Mouse (Mus musculus) urinary bladder, postnatal 14 days (tissue): ENCODE data around the gene Tlr12.
"Not testable (repeated sequence)": the region's sequence is repeated elsewhere in the genome, so short reads cannot be mapped to it uniquely, and the experiment has no call there.

Source experiments
- DNase-seq: peaks from one replicate; pipeline ENCODE4 v3.0.0; 2021; ENCODE audit warnings: low spot score

The Tlr12 gene

DNA sequence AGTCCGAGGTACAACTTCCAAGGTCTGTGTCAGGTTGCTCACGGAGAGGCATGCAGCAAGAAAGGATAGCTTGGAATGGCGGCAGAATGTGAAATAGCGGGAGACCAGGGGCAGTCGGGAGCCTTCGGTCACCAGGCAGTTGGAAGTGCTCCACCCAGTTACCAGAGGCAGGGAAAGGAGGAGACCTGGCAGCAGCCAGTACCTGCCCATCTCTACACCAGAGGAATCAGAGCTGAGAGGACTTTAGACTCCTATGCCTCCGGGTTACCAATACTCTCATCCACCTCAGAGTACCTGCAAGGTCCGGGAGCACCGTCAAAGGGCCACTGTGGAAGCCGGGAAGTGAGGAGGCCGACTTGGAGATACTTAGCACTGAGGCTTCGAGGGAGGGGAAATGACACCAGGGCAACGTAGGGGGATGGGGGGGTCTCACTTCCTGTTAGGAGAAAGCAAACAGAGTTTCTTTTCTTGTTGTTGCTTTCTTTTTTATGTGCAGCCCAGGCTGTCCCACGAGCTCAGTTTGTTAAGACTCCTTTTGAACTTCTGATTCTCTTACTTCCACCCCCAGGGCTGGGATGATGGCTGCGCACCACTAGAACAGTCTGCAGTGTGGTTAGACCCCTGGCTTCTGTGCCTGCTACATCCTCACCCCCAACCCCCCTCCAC, at the start of gene Tlr12:
TSS of gene Tlr12 (minus strand) at position 374 of the 666 bp plus-strand sequence.
- no peak for DNase-seq

DNA sequence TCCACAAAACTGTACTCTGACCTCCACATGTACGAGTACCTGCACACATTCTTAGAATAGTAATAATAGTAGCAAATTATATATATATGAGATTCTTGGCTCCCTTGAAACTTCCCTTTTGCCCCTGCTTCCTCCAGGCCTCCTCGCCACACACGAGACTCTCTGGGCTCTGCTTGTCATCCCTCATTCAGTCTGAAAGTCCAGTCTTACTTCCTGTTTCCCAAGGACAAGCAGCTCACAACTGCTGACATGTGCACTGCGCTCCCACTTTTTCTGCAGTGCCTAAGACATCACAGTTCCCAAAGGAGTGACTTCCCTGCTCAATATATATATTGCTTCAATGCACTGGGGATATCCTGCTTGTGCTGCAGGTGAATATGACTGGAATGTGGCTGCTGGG, 48.8 kb upstream of the Tlr12 start:
- DNase-seq = not testable (repeated sequence)

DNA sequence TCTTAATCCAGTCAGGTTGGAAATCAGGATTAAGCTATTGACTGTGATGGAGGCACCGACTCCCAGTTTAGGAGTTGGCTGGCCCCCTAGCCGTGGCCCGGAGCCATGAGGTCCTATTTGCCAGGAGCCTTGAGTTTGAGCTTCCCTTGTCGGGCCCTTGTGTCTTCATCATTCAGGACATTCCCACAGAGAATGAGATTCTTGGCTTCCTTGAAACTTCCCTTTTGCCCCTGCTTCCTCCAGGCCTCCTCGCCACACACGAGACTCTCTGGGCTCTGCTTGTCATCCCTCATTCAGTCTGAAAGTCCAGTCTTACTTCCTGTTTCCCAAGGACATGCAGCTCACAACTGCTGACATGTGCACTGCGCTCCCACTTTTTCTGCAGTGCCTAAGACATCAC, 47.9 kb upstream of the Tlr12 start:
- not testable (repeated sequence) for DNase-seq

DNA sequence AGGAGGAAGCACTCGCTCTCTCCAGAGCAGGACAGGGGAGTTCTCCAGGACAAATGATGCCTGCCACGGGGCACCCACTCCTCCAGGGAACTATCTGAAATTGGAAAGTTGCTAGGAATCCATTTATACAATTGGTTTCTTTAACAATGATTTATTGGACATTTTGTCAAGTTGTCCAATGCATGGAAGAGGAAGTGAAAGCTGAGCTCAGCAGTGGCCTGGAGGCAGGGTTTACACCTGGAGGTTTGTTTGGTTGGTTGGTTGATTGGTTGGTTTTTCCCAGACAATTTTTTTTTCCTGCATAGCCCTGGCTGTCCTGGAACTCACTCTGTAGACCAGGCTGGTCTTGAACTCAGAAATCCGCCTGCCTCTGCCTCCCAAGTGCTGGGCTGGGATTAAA, 45.6 kb upstream of the Tlr12 start:
- DNase-seq = no peak

DNA sequence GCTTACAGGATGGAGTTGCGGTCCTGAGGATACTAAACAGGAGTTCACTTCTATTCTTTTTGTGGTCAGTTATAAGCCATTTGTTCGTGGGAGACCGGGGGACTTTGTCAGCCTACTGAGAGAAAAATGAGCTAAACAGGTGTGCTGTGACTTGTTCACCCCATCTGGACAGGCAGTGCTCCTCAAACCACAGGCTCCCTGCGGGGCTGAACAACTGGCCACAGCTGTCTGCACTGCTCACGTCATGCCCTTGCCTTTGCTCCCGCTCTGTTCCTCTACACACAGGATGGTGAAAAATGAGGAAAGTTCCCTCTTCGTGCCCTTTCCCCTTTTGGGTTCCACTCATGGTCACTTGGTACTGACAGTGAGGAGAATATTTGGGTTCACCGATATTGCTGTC, 42.6 kb upstream of the Tlr12 start:
- DNase-seq = no peak

DNA sequence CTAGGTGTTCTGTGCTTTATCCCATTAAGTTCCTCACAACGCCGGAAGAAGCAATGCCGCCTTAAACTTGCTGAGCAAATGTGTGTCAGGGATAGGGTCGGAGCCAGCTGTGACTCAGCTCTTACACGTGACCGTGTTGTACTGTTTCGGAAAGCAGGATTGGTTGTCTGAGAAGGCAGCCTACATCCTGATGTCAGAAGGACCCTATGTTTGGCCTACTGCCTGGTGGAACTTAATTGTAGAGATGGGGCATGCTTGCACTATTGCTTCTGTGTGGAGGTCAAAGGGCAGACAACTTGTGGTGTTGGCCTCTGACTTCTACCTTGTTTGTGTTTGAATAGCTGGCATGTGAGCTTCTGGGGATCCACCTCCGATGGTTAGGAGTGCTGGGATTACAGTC, 41.8 kb upstream of the Tlr12 start:
- DNase-seq = no peak

DNA sequence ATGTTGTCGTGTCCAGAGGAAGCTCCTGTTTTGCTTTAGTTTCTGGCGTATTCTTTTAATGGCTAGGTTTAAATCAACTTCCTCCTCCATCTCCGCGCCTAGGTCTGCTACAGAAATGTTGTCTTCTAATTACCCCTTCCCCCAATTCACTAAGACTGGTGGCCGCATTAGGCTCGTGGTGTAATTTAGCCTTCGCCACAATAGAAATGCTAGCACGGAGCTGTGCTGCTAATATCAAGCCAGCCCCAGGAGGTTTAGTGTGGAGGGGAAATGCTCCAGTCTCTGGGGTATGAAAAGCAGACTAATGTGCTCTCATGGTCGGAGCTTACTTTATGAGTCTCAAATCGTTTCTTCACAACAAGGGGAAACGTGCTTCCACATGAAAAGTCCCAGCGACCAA, 37.0 kb upstream of the Tlr12 start:
- DNase-seq = no peak

DNA sequence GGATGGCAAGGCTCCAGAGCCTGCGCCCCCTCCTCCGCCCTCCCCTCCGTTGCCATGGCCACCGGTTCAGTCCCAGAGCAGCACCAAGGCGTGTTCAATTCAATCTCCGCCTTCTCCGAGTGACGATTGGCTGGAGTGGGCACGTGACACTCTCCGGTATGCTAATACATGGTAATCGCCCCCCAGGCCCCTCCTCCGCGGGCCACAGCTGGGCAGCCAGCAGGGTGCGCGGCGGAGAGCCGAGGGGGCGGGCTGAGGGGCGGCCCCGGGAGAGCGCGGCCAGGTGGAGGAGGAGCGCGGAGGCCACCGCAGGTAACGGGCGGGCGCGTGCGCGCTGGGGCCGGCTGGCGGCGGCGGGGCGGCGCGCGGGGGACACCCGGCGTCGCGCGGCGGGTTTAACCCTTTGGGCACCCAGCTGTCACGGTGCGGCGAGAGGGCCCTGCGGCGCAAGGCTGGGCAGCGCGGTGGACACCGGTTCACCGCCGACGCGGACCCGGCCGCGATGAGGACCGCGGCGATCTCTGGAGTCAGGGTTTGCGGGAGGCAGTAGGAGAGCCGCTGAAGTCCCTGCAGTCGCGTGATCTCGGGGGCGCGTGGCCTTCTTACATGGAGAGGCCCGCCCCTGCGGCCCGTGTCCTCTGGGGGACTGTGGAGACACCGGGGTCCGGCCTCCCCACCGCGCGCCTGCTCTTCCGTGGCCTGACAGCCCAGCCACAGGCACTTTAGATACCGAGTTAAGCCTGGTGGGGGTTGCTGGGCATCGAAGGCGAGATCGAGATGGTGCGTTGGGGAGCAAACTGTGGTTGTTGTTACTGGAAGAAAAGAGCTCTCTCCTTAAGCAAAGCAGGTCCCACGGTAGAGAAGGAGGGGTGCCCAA, 36.3 kb upstream of the Tlr12 start, which contains the start of gene Phc2:
TSS of gene Phc2 (plus strand) at position 198 of the 877 bp plus-strand sequence.
- peak; percentile 94 for DNase-seq

DNA sequence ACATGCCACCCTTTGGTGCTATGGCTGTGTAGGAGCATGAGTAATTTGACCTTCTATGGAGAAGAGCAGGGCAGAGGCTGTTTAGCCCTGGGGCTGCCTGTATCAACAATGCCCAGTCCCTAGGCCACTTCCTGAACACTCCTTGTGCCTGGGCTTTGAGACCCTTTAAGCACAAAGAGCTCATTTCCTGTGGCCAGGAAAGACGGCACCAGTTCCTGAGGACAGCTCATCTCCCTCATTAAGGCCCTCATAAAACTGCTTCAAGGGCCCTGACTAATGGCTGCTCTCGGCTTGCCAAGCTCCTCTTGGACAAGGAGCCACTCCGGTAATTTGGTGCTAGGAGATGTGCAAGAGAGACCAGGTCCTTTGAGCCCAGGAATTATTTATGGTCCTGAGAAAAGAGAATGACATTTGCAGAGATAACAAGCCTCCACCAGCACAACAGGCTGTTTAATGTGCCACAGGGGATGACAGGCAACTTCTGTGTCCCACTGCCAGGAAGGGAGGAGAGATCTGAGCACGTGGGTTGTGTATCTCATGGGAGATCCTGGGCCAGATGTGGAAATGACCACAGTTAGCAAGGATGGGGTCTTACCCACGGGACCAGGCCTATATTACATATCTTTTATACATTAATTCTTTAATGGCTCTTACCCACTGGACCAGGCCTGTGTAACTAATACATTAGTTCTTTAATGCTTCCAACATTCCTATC, 34.3 kb upstream of the Tlr12 start:
- no peak for DNase-seq

DNA sequence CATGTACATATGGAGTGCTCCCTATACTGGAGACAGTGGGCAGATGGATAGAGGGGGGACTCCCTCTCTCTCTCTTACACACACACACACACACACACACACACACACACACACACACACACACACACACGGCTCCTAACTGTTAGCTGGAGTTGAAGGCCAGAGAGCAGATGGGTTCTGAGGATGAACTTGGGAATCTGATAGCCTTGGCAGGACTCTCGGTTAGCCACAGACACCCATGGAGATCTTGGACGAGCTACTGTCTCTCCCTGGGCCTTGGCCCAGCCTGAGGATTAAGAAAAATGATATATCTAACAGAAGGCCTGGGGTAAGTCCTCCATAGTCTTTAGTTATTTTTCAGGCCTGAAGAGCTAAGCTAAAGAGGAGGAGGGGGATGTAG, 33.1 kb upstream of the Tlr12 start:
- no peak for DNase-seq

DNA sequence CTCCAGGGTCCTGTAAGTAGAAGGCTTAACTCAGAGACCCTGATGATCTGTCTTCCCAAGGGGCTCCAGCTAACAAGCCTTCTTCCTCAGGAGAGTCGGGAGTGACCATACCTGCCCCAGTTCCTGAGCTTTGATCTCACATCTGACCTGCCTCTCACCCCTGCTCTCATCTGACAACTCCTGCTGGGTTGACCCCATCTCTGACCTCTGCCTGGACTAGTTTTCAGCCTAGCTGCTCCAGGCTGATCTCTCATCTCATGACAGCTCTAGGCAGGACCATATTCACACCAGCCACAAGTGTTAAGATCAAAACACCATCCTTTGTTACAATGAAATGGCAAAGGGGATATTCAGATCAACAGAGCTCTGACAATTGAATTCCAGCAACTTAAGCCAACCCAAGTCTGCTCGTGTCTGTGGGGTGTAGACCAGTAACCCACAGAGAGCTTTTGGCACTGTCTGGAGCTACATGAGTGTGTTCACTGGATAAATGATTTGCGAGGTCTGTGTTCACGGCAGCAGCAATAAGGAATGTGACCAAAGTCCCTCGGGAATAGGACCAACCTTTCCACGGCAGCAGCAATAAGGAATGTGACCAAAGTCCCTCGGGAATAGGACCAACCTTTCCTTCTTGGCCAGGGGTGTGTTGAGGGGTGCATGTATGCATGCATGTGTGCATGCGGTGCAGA, 30.3 kb upstream of the Tlr12 start:
- no peak for DNase-seq

DNA sequence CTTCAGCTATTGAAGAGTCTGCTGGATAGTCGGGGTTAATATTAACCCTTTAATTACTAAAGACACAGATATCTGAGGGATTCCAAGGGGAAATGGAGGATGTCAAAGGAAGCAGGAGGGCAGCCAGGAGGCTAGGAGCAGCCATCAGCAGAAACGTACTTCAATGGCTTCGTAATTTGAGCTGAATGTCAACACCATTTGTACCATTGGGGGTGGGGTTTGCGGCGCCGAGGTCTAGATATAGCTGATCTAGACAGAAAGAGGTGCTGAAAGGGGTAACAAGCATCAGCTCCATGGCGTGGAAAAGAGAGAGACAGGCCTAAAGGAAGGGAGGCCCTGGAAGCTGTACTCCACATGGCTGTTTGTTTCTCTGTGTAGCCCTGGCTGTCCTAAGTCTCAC, 28.3 kb upstream of the Tlr12 start:
- no peak for DNase-seq

DNA sequence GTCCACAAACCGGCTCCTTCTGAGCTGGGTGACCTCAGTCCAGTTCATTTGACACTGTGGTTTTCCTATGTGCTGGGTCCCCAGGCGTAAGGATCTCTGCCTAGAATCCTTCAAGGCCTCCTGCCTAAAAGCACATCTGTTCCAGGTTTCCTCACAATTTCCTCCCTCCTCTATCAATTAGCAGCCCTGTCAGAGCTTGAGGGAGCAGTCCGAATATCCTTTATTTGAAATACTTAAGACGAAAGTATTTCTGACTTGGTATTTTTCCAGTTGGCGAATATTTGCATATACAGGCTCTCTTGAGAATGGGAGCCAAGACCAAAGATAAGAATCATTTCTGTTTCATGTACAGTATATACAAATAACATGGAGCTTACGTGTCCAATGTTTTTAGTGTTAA, 27.5 kb upstream of the Tlr12 start:
- DNase-seq = no peak

DNA sequence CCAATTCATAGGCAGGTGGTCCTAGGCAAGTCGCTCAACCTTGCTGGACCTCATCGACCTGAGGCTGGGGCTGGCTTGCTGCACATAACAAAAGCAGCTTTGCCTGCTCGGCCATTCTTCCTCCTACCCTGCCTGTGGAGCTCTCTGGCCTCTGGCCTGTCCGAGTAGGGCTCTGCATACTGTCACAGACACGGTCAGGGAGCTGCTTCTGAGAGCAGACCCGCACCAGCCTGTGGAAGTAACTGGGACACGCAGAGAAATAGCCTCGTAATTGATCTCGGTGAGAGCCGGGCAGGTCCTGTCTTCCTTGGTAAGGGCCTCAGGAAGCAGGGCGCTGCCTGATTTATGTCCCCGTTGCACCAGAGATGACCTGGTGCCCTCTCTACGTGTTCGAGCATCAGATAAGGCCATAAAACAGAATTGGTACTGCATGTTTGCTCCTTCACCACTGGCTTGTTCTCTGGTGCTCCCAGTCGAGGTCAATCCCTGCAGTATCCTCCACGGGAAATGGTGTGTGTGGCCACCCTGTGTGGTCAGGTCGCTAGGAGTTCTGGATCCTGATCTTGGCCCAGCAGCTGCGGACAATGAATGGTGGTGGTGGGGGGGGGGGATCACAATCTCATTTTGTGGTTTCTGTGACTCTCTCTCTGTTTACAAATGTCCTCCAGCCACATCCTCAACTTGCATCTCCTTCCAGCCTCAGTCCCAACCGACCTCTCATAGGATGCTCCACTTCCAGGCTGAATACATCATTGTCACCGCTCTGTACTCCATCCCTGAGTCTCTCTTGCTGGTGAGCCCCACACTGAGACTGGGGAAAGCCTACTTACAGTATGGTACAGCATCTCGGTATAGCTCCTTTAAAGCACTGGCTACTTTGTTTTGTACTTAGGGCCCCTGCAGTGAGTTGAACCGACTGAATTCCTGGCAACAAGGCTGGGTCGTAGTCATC, 23.6 kb upstream of the Tlr12 start:
- DNase-seq = no peak

DNA sequence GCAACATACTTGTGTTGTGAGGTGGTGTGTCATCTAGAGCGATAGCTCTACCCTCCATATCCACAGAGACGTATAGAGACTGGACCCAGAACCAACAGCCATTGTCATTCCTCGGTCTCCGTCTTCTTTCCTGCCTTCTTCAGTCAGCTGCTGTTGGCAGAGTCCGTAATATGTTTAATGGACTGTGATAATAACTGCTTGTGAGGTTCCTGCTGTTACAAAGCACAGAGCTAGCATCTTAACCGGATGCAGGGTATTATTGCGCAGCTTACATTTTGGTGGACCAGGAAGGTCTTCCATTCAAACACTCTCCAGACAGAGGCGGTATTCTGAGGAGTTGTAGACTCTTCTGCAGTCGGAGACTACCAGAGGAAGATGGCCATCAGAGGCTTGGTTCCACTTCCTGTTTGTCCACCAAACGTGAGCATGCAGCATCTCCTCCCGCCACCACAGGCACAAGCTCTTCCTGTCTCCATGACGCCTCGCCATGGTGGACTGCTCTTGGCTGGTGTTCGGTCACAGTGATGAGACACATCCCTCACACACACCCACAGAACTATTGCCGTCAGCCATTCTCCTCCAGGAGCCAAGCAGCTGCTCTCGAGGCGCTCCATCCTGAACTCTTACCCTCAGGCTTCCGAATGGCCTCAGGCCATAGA, 20.0 kb upstream of the Tlr12 start:
- DNase-seq = no peak

DNA sequence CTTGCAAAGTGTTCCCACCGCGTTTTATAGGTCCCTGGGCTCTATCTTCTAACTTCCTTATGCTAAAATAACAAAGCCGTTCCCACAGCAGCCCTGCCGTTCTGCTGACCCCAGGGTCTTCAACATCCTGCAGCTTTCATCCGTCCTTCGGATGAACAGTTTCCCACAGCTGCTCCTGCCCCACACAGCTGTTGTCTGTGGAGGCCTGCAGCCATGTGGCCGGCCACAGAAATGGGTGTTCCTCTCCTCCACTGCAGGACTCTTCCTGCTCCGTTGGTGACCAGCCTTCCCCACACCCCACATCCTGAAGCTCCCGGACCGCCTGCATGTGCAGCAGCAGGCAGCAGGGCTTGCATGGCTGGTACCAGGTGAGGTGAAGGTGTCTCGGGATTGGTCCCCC, 18.8 kb upstream of the Tlr12 start:
- DNase-seq = no peak

DNA sequence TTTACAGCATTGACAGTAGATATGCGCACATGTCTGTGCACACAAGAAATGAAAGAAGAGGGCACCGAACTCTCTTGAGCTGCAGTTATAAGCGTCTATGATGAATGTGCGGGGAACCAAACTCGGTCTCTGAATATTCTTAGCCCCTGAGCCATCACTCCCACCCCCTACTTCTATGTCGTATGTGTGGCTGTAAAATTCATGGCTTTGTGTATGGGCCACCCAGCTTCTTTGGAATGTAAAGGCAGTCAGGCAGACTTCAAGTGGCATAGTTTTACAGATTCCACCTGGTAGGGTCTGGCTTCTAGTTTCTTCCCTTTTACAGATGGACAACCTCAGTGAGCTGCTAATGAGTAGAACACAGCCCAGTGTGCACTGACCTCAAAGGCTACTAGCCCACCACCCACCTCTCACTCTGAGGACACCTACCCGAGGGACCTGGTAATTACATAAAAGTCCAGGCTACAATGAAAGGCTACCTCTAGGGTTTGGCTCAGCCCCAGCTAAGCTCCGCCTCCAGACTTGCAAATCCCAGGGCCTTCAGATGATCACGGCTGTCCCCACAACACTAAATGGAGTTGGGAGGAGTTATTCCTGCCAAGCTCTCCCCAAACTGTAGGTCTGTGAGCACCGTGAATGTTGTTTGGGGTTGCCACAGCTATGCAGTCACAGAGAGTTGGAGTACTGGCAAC, 17.6 kb upstream of the Tlr12 start:
- DNase-seq = no peak

DNA sequence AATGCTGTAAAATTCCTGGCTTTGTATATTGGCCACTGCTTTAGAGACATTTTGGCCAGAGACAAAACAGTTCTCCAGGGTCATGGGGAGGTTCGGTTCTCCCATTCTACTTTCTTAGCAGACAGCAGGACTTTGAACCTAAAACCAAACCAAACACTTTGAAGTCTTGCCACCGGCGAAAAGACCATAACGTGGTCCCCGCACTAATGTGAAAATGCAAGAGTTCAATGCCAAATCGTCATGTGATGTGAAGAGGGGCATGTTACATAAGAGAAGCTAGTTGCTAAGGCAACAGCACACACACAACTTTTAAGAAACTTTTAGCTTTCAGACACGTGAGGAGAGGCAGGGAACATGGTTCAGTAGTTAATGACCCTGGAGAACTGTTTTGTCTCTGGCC, 17.0 kb upstream of the Tlr12 start:
- no peak for DNase-seq

DNA sequence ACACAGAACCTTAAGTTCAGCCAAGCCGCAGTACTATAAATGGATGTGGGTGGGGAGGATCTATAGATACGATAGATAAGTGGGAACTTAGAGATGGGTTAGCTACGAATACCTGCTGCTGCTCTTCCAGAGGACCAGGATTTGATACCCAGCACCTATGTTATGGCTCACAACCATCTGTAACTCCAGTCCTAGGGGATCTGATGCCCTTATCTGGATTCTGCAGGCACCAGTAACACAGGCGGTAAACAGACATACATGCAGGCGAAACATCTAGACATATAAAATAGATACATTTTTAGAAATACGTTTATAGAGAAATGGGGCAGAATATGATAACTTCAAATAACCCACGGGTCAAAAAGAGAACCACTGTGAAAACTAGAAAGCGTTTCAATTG, 2.7 kb upstream of the Tlr12 start:
- no peak for DNase-seq

DNA sequence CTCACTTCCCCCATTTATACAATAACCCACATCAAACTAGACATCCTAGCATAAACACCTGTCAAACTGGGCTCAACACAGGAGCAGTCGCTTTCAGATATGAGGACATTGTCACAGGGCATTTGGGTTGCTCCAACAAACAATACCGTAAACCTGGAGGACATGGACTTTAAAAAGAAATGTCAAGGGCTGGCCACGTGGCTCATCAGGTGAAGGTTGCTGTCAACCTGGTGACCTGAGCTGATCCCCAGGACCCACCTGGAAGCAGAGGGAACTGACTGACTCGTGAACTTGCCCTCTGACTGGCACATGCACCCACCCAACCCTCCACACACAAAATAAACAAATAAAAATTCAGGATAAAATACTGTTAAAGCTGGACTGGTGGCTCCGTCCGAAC, 2.2 kb upstream of the Tlr12 start:
- DNase-seq = no peak
